Mouse (Mus musculus) embryo, embryonic 11.5 days (tissue): ENCODE measurements around the gene Spata3.
"Not testable (repeated sequence)": the region's sequence is repeated elsewhere in the genome, so short reads cannot be mapped to it uniquely, and the experiment has no call there.

Experiments
- DNase-seq: peaks from one replicate; pipeline ENCODE4 v3.0.0-alpha.2; 2012; ENCODE audit warnings: low read depth, low spot score

The Spata3 gene

GRCm38 (mm10) chr1:86016516-86016915, at the start of gene Spata3:
TSS of gene Spata3 (plus strand) at chr1:86016816.
- no peak for DNase-seq

GRCm38 (mm10) chr1:85969081-85969480, 47.5 kb upstream of the Spata3 start:
- DNase-seq = no peak

GRCm38 (mm10) chr1:85969519-85969918, 47.1 kb upstream of the Spata3 start:
- DNase-seq = no peak

GRCm38 (mm10) chr1:85971070-85971469, 45.5 kb upstream of the Spata3 start:
- DNase-seq = no peak

- no peak for DNase-seq
These were observed 44.3 kb upstream of the Spata3 start for GRCm38 (mm10) chr1:85972341-85972740.

GRCm38 (mm10) chr1:85973468-85973877, 43.1 kb upstream of the Spata3 start:
- DNase-seq = no peak

GRCm38 (mm10) chr1:85977709-85978108, 38.9 kb upstream of the Spata3 start:
- no peak for DNase-seq

GRCm38 (mm10) chr1:85981738-85982357, 34.8 kb upstream of the Spata3 start:
- DNase-seq = no peak

GRCm38 (mm10) chr1:85985784-85986183, 30.8 kb upstream of the Spata3 start:
- no peak for DNase-seq

- no peak for DNase-seq
These were observed 28.3 kb upstream of the Spata3 start for GRCm38 (mm10) chr1:85988351-85988750.

GRCm38 (mm10) chr1:85988882-85989281, 27.7 kb upstream of the Spata3 start:
- not testable (repeated sequence) for DNase-seq

- no peak for DNase-seq
These were observed 24.4 kb upstream of the Spata3 start for GRCm38 (mm10) chr1:85992175-85992574.

GRCm38 (mm10) chr1:85993541-85993940, 23.1 kb upstream of the Spata3 start:
- DNase-seq = no peak

GRCm38 (mm10) chr1:85997221-85997620, 19.4 kb upstream of the Spata3 start:
- no peak for DNase-seq

GRCm38 (mm10) chr1:85998012-85998411, 18.6 kb upstream of the Spata3 start:
- no peak for DNase-seq

GRCm38 (mm10) chr1:85999853-86000570, 16.6 kb upstream of the Spata3 start:
- no peak for DNase-seq

- DNase-seq = no peak
These were observed 11.1 kb upstream of the Spata3 start for GRCm38 (mm10) chr1:86005540-86005939.

GRCm38 (mm10) chr1:86006040-86006439, 10.6 kb upstream of the Spata3 start:
- DNase-seq = no peak

- DNase-seq = peak; percentile 82
These were observed 8.8 kb upstream of the Spata3 start for GRCm38 (mm10) chr1:86007778-86008177.

GRCm38 (mm10) chr1:86015758-86016157, 858 bp upstream of the Spata3 start:
- not testable (repeated sequence) for DNase-seq

GRCm38 (mm10) chr1:86018235-86019055, 1.8 kb downstream of the Spata3 start:
- peak; percentile 51 for DNase-seq

- DNase-seq = no peak
These were observed 4.9 kb downstream of the Spata3 start for GRCm38 (mm10) chr1:86021365-86021989.
